Mouse (Mus musculus): ENCODE results near the gene Foxo3.

- TF ChIP-seq CTCF (IDR thresholded peaks at IDR 0.05; ENCODE audit: borderline replicate concordance, extremely low read depth, insufficient read depth, insufficient read length): no peak
- no peak for TF ChIP-seq POLR2A (IDR thresholded peaks at IDR 0.05; ENCODE audit: borderline replicate concordance, extremely low read depth, insufficient read depth, insufficient read length, poor library complexity, severe bottlenecking)
Measured at GRCm38 (mm10) chr10:42139749-42140148, 136.8 kb downstream of the Foxo3 start.

Measured in brain, embryonic 14.5 days (tissue).